ENCODE assay signal across 10 mouse cellular contexts in the genomic region with DNA sequence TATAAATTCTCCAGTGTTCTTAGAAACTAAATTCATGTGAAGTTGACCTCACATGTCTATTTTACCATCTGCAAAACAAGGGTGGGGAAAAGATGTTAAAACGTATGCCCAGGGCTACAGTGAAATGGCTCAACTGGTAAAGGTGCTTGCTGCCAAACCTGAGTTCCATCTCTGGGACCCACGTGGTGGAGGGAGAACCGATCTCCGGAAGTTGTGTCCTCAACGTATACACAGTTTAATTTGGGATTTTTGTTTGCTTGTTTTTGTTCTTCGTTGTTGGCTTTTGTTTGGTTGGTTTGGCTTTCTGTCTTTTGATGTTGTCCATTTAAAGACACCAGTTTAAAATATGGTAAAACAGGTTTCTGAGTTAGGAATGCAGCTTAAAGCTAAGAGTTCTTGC. TPM values are rescaled to one million over a fixed set of nuclear protein-coding genes. Genes with fewer than 3 reads are reported as not detected.
DNase-seq lines count a peak whose midpoint lies in the region; ATAC-seq and TF ChIP-seq lines count a peak whose summit lies in the region.
"Had no signal": no experiment of that assay in that cellular context is flagged by ENCODE, and none has a peak within 500 bp of the region (broad histone marks: within the 10 kb centered on the region; RNA-seq: fewer than 3 reads in every experiment).

No protein-coding gene starts in this region.

- intact Hi-C loops in gastrocnemius, adult 2 months (cut with DNase I) = loop anchor here (2.0 to 10.0 kb wide), 2 partner anchors 50 to 118 kb away; a partner anchor contains a TSS
- intact Hi-C loops in gastrocnemius, postnatal 14 days (cut with DNase I; ENCODE audit: low total_unique reads) = no loop called here

- H3K4me3 ChIP-seq in gastrocnemius, adult 2 months = peak overlapping the region; percentile 97
- peak overlapping the region; percentile 77 for H3K4me3 ChIP-seq in C2C12 (ENCODE audit: insufficient read depth, poor library complexity, severe bottlenecking)
- H3K4me3 ChIP-seq in forebrain, embryonic 13.5 days = peak overlapping the region; percentile 90
- H3K4me3 ChIP-seq in liver, embryonic 14.5 days (ENCODE audit: insufficient read depth in 1 of 2, low read depth in 2 of 2, low read length in 2 of 2) = peak overlapping the region; percentile 86 to 91

- TF ChIP-seq CTCF in gastrocnemius, adult 2 months (IDR thresholded peaks at IDR 0.05) = no peak
- TF ChIP-seq CTCF in C2C12 (IDR thresholded peaks at IDR 0.05; ENCODE audit: control insufficient read depth, insufficient read depth, insufficient read length) = no peak
- no peak for TF ChIP-seq CTCF in liver, embryonic 14.5 days (IDR thresholded peaks at IDR 0.05; ENCODE audit: low read depth)

- peaks cover 87% of the 10 kb centered on the region for H3K79me2 ChIP-seq in C2C12 (ENCODE audit: control insufficient read depth, insufficient read depth)

- peak overlapping the region; percentile 92 for H3K9ac ChIP-seq in forebrain, embryonic 13.5 days
- H3K9ac ChIP-seq in liver, embryonic 14.5 days (replicated peaks) = peak overlapping the region; percentile 79

- DNase-seq in gastrocnemius, adult 2 months = no peak
- DNase-seq in gastrocnemius, adult 8-10 months (ENCODE audit: low spot score in 2 of 2) = no peak
- no peak for DNase-seq in liver, embryonic 14.5 days (ENCODE audit: low read depth in 3 of 3, low spot score in 3 of 3)
- no peak for DNase-seq in gastrocnemius, postnatal 14 days
- DNase-seq in cerebellum, adult 8-10 months = no peak
- no peak for DNase-seq in cerebellum, adult 11 months
- DNase-seq: right cerebral cortex, adult 18-20 months had no signal

- no peak for TF ChIP-seq EP300 in liver, embryonic 14.5 days (IDR thresholded peaks at IDR 0.05; ENCODE audit: low read depth)

- H3K36me3 ChIP-seq in C2C12 (ENCODE audit: control insufficient read depth, insufficient read depth) = peaks cover 24% of the 10 kb centered on the region
- H3K36me3 ChIP-seq in forebrain, embryonic 13.5 days (ENCODE audit: poor library complexity, severe bottlenecking) = peaks cover 19% of the 10 kb centered on the region
- peaks cover 17% of the 10 kb centered on the region for H3K36me3 ChIP-seq in liver, embryonic 14.5 days (replicated peaks; ENCODE audit: control insufficient read depth, insufficient read depth, low read depth)

- 62% methylated on average over 6 of the region's 6 CpGs for WGBS in forebrain, embryonic 13.5 days
- WGBS in liver, embryonic 14.5 days (ENCODE audit: insufficient replicate concordance) = 25% methylated on average over 6 of the region's 6 CpGs

- ATAC-seq in forebrain, embryonic 13.5 days = no peak
- ATAC-seq in liver, embryonic 14.5 days (ENCODE audit: insufficient read depth) = no peak

- H3K4me2 ChIP-seq in forebrain, embryonic 13.5 days = peak overlapping the region; percentile 87
- peak overlapping the region; percentile 82 for H3K4me2 ChIP-seq in liver, embryonic 14.5 days (ENCODE audit: low read depth)

- no peaks in the 10 kb centered on the region for H3K9me3 ChIP-seq in forebrain, embryonic 13.5 days (replicated peaks)
- no peaks in the 10 kb centered on the region for H3K9me3 ChIP-seq in liver, embryonic 14.5 days (ENCODE audit: control insufficient read depth, low read length)

- peak overlapping the region; percentile 98 for H3K27ac ChIP-seq in gastrocnemius, adult 2 months
- no peak overlapping the region for H3K27ac ChIP-seq in forebrain, embryonic 13.5 days
- H3K27ac ChIP-seq in liver, embryonic 14.5 days = no peak overlapping the region

- H3K27me3 ChIP-seq in C2C12 (ENCODE audit: control insufficient read depth, insufficient read depth, insufficient read length) = no peaks in the 10 kb centered on the region
- H3K27me3 ChIP-seq in forebrain, embryonic 13.5 days = no peaks in the 10 kb centered on the region
- H3K27me3 ChIP-seq in liver, embryonic 14.5 days (ENCODE audit: control insufficient read depth, insufficient read depth, low read length) = no peaks in the 10 kb centered on the region

- peaks cover 58% of the 10 kb centered on the region for H3K79me3 ChIP-seq in C2C12 (ENCODE audit: low read depth)

- H3K4me1 ChIP-seq in forebrain, embryonic 13.5 days = peaks cover 28% of the 10 kb centered on the region
- peaks cover 9 to 16% of the 10 kb centered on the region in 2 experiments for H3K4me1 ChIP-seq in liver, embryonic 14.5 days (replicated peaks; ENCODE audit: control insufficient read depth in 2 of 2, insufficient read depth in 2 of 2, low read length in 1 of 2)

- peak overlapping the region; percentile 84 for H3ac ChIP-seq in C2C12 (ENCODE audit: control insufficient read depth, insufficient read length, low read depth)

TF ChIP-seq in C2C12, 6 proteins besides CTCF, POLR2A, EP300 and RAD21:
- no peak for TF ChIP-seq MYOD1 (IDR thresholded peaks at IDR 0.05; ENCODE audit: control insufficient read depth, insufficient read length, low read depth)
- TF ChIP-seq FOSL1 (IDR thresholded peaks at IDR 0.05; ENCODE audit: insufficient read depth, low read length, poor library complexity, severe bottlenecking) = no peak
- no peak for TF ChIP-seq CEBPB (IDR thresholded peaks at IDR 0.05; ENCODE audit: low read depth)
- TF ChIP-seq MAX (IDR thresholded peaks at IDR 0.05) = no peak
- no peak for TF ChIP-seq USF1 (IDR thresholded peaks at IDR 0.05; ENCODE audit: low read depth)
- no peak for TF ChIP-seq MYOG (IDR thresholded peaks at IDR 0.05; ENCODE audit: control insufficient read depth, extremely low read depth, insufficient read length)

RNA-seq across cellular contexts. Expression of a gene that starts 0.9 kb away (rescaled TPM):
- 10 to 100 TPM; 17.7 to 18.6 TPM for total RNA-seq in gastrocnemius, adult 2 months (2021)
- 10 to 100 TPM; 14.7 to 18.4 (median 16.6) TPM for total RNA-seq in gastrocnemius, adult 8-10 months (2022)
- 19.9 TPM for polyA plus RNA-seq in C2C12 (2012; fragmentation: generic; extraction: Trizol)
- polyA plus RNA-seq in forebrain, embryonic 13.5 days (2015; fragmentation: Nextera tagmentation; extraction: Ambion mirVana) = 48.2 and 48.7 TPM in 2 replicates
- 8.1 and 13.4 TPM in 2 replicates for polyA plus RNA-seq in liver, embryonic 14.5 days (2012; rRNA removed)
- polyA plus RNA-seq in liver, embryonic 14.5 days (2014; fragmentation: Nextera tagmentation; extraction: Ambion mirVana) = 27.8 and 33.1 TPM in 2 replicates
- 10 to 100 TPM; 14.5 to 16.8 TPM for total RNA-seq in gastrocnemius, postnatal 14 days (2021)

RNA-seq across cellular contexts. Expression of a gene that starts 0.9 kb away (rescaled TPM):
- 10 to 100 TPM in 1 of 2 experiments, 1 to 10 TPM in 1; 9.7 to 11.3 TPM for total RNA-seq in gastrocnemius, adult 2 months (2021)
- total RNA-seq in gastrocnemius, adult 8-10 months (2022) = 10 to 100 TPM; 12.2 to 17.4 (median 14.0) TPM
- 8.3 TPM for polyA plus RNA-seq in C2C12 (2012; fragmentation: generic; extraction: Trizol)
- polyA plus RNA-seq in forebrain, embryonic 13.5 days (2015; fragmentation: Nextera tagmentation; extraction: Ambion mirVana) = 15.0 and 16.1 TPM in 2 replicates
- 5.3 and 6.3 TPM in 2 replicates for polyA plus RNA-seq in liver, embryonic 14.5 days (2012; rRNA removed)
- 4.1 and 4.3 TPM in 2 replicates for polyA plus RNA-seq in liver, embryonic 14.5 days (2014; fragmentation: Nextera tagmentation; extraction: Ambion mirVana)
- 10 to 100 TPM; 10.5 to 11.9 TPM for total RNA-seq in gastrocnemius, postnatal 14 days (2021)

RNA-seq across cellular contexts. Expression of a gene that starts 44.5 kb away (rescaled TPM):
- 1,000 to 10,000 TPM; 2,441 to 2,897 TPM for total RNA-seq in gastrocnemius, adult 2 months (2021)
- total RNA-seq in gastrocnemius, adult 8-10 months (2022) = 1,000 to 10,000 TPM; 2,911 to 3,222 (median 3,007) TPM
- polyA plus RNA-seq in C2C12 (2012; fragmentation: generic; extraction: Trizol) = 2,062 TPM
- polyA plus RNA-seq in forebrain, embryonic 13.5 days (2015; fragmentation: Nextera tagmentation; extraction: Ambion mirVana) = 905 and 993 TPM in 2 replicates
- polyA plus RNA-seq in liver, embryonic 14.5 days (2012; rRNA removed) = 339 and 356 TPM in 2 replicates
- polyA plus RNA-seq in liver, embryonic 14.5 days (2014; fragmentation: Nextera tagmentation; extraction: Ambion mirVana) = 1,026 and 1,104 TPM in 2 replicates
- 1,000 to 10,000 TPM; 2,600 to 2,686 TPM for total RNA-seq in gastrocnemius, postnatal 14 days (2021)

RNA-seq across cellular contexts. Expression of a gene that starts 45.2 kb away (rescaled TPM):
- total RNA-seq in gastrocnemius, adult 2 months (2021) = not detected
- total RNA-seq in gastrocnemius, adult 8-10 months (2022) = not detected
- polyA plus RNA-seq in C2C12 (2012; fragmentation: generic; extraction: Trizol) = 0.04 TPM
- not detected in 2 replicates for polyA plus RNA-seq in forebrain, embryonic 13.5 days (2015; fragmentation: Nextera tagmentation; extraction: Ambion mirVana)
- not detected in 2 replicates for polyA plus RNA-seq in liver, embryonic 14.5 days (2012; rRNA removed)
- not detected in 2 replicates for polyA plus RNA-seq in liver, embryonic 14.5 days (2014; fragmentation: Nextera tagmentation; extraction: Ambion mirVana)
- under 1 TPM in 1 of 2 experiments, not detected in 1; 0.35 TPM for total RNA-seq in gastrocnemius, postnatal 14 days (2021)
- polyA plus RNA-seq: CD4-positive, CD25-positive, alpha-beta regulatory T cell, adult 4 months had no signal

RNA-seq across cellular contexts. Expression of a gene that starts 54.0 kb away (rescaled TPM):
- not detected for total RNA-seq in gastrocnemius, adult 2 months (2021)
- not detected for total RNA-seq in gastrocnemius, adult 8-10 months (2022)
- not detected for polyA plus RNA-seq in C2C12 (2012; fragmentation: generic; extraction: Trizol)
- not detected in 2 replicates for polyA plus RNA-seq in forebrain, embryonic 13.5 days (2015; fragmentation: Nextera tagmentation; extraction: Ambion mirVana)
- not detected in 2 replicates for polyA plus RNA-seq in liver, embryonic 14.5 days (2012; rRNA removed)
- polyA plus RNA-seq in liver, embryonic 14.5 days (2014; fragmentation: Nextera tagmentation; extraction: Ambion mirVana) = not detected in 2 replicates
- total RNA-seq in gastrocnemius, postnatal 14 days (2021) = under 1 TPM in 1 of 2 experiments, not detected in 1; 0.40 TPM
- polyA plus RNA-seq: CD4-positive, CD25-positive, alpha-beta regulatory T cell, adult 4 months had no signal
